Mouse (Mus musculus) liver, embryonic 15.5 days (tissue): ENCODE results near the gene Styxl1. TPM values are rescaled to one million over a fixed set of nuclear protein-coding genes. Genes with fewer than 3 reads are reported as not detected.

Experiments
- ATAC-seq: fragments of 200-750 bp; cut with Nextera tagmentation; 2 replicates; pipeline ENCODE4 v1.8.0; 2017; ENCODE audit warnings: moderate number of reproducible peaks, mild to moderate bottlenecking, moderate library complexity; ENCODE audit not compliant: insufficient read depth
- H3K27ac ChIP-seq: fragments of 300-500 bp; sonication (generic); replicated peaks from 2 replicates; pipeline ENCODE4 v1.5.1; 2015; ENCODE audit warnings: mild to moderate bottlenecking, inconsistent platforms
- H3K27me3 ChIP-seq: fragments of 300-500 bp; sonication (generic); 2 replicates; pipeline ENCODE4 v1.6.1; 2015; ENCODE audit warnings: mild to moderate bottlenecking, inconsistent platforms
- H3K36me3 ChIP-seq: fragments of 300-500 bp; sonication (generic); replicated peaks from 2 replicates; pipeline ENCODE4 v1.6.1; 2015; ENCODE audit warnings: moderate library complexity, mild to moderate bottlenecking, inconsistent platforms
- H3K4me1 ChIP-seq: fragments of 300-500 bp; sonication (generic); replicated peaks from 2 replicates; pipeline ENCODE4 v1.6.1; 2015; ENCODE audit warnings: inconsistent platforms
- H3K4me2 ChIP-seq: fragments of 300-500 bp; sonication (generic); 2 replicates; pipeline ENCODE4 v1.6.1; 2015; ENCODE audit warnings: moderate library complexity, mild to moderate bottlenecking, inconsistent platforms
- H3K4me3 ChIP-seq: fragments of 300-500 bp; sonication (generic); replicated peaks from 2 replicates; pipeline ENCODE4 v1.5.1; 2015; ENCODE audit warnings: mild to moderate bottlenecking, inconsistent platforms
- H3K9ac ChIP-seq: fragments of 300-500 bp; sonication (generic); 2 replicates; pipeline ENCODE4 v1.6.1; 2015; ENCODE audit warnings: moderate library complexity, mild to moderate bottlenecking, inconsistent platforms
- H3K9me3 ChIP-seq: fragments of 300-500 bp; sonication (generic); replicated peaks from 2 replicates; pipeline ENCODE4 v1.6.1; 2016; ENCODE audit warnings: inconsistent platforms
- WGBS: fragments of 180-500 bp; shearing (Covaris S2); methylation state at CpG from one replicate; pipeline ENCODE4 v1.1.7; 2015; ENCODE audit warnings: mixed read lengths; ENCODE audit not compliant: insufficient replicate concordance; 5-methylcytosine and 5-hydroxymethylcytosine counted together
- polyA plus RNA-seq: library from polyadenylated mRNA; unstranded; fragments of >200 nt; fragmentation: Nextera tagmentation; extraction: Ambion mirVana; gene quantifications from 2 replicates; pipeline ENCODE4 v1.2.1, GENCODE M21; 2015

The Styxl1 gene
- polyA plus RNA-seq: not detected in 2 replicates

DNA sequence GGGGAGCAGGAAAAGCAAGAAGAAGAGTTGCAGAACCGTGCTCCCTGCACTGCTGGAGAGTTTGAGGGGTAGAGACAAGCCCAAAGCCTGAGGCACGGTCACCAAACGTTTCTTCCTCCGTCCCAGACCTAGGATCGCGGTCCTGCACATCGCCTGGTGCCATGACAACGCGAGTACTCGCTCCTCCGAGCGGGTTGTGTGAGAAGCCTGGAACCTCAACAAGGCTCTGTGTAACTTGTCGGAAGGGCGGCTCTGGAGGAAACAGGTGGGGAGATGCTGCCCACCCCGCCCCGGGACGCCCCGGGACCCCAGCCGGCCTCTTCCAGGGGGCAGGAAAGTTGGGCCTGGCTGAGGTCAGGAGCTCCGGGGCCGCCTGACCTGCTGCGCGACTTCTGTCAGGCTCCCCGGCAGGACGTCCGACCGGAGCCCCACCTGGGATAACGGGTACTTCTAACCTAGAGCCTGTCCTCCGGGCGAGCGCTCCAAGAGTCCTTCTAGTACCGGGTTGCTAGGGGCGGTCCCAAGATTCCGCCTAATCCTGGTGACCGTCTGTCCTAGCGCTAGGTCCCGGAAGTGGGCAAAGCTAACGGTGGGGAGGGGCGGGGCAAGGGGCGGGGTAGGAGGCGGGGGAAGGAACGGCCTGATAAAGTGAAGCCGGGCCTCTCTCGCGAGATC, at the start of gene Styxl1:
Styxl1 (minus strand) TSS at position 590 of the 675 bp plus-strand sequence.
- ATAC-seq: peak; percentile 91

DNA sequence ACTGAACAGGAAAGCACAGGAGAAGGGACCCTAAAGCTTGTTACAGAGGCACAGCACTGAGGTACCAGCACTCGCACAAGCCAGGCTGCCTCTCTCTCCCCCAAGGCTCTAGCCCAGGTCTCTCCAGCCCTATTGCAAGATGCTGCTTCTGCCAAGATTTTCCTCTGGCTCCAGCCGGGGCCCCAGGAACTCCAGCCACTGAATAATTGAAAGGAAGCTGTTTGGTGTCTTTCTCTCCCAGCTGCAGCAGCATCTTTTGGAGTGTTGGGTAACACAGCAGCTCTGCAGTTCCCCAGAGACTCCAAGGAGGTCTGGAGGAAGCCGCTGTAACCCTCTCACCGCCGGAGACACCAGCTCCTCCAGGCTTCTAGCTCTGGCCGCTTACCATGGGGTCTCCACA, 48.0 kb upstream of the Styxl1 start:
- Histone ChIP-seq H3K4me1 (no peaks in the 10 kb centered on the region), H3K4me3 (no peak overlapping the region), H3K4me2 (no peak overlapping the region), H3K36me3 (no peaks in the 10 kb centered on the region), H3K9ac (no peak overlapping the region), H3K27ac (no peak overlapping the region), H3K9me3 (no peaks in the 10 kb centered on the region), H3K27me3 (peaks cover 12% of the 10 kb centered on the region)
- ATAC-seq: no peak
- 30% methylated on average over 6 of the region's 6 CpGs for WGBS

More for the DNA sequence above, at the start of gene Styxl1:
- Histone ChIP-seq H3K36me3 (peaks cover 14% of the 10 kb centered on the region), H3K4me2 (peak within 1 kb of the TSS; percentile 94), H3K27ac (peak within 1 kb of the TSS; percentile 97), H3K4me3 (peak within 1 kb of the TSS; percentile 97), H3K4me1 (peaks cover 55% of the 10 kb centered on the region), H3K9ac (peak within 1 kb of the TSS; percentile 94), H3K27me3 (no peaks in the 10 kb centered on the region), H3K9me3 (no peaks in the 10 kb centered on the region)
- WGBS: under 1% methylated on average over 45 of the region's 45 CpGs

DNA sequence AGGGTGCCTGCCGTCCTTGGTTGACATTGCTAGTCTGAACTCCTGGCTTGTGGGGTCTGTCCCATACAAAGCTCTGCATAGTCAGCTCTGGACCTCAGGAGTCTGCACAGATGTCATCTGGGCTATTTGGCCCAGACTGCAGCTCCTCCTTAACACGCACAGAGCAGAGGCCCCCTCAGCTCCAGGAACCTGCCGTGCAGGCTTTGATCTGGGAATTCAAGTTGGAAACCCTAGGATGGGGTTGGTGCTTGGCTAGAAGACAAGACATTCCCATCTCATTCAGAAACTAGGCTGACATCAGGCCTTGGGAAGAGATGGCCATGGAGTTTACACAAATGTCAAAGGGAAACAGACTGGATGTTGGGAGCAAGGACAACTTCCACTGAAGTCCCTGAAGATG, 46.3 kb upstream of the Styxl1 start:
- H3K9me3 ChIP-seq: no peaks in the 10 kb centered on the region
- H3K4me2 ChIP-seq: no peak overlapping the region
- peaks cover 24% of the 10 kb centered on the region for H3K27me3 ChIP-seq
- no peaks in the 10 kb centered on the region for H3K4me1 ChIP-seq
- 37% methylated on average over 3 of the region's 3 CpGs for WGBS
- H3K36me3 ChIP-seq: no peaks in the 10 kb centered on the region
- no peak overlapping the region for H3K27ac ChIP-seq
- no peak for ATAC-seq
- H3K4me3 ChIP-seq: no peak overlapping the region
- no peak overlapping the region for H3K9ac ChIP-seq

DNA sequence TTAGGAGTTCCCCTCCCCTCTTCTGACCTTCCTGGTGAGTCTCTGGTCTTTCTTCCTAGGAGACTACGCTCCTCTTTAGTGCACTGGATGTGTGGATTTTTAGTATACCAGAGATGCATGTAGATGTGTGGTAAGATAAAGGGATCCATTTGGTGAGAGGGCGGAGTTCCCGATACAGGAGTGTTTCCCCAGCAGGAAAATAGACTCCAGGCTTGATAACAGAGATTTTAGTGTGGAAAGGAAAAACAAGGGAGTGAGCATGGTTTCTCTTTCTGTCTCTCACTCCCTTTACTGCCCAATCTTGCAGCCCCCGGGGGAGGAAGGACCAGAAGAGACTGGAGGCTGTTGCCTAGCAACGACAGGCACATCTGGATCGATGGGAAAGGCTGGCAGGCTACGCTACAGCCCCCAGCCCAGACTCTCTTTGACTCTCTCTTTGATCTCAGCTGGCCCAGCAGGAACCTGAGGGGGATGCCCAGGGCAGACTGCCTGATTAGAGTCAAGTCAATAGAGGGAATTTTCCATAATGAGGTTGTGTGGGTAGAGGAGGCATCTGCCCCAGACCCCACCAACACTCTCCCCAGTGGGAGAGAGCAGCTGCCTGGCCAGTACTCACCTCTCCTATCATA, 44.2 kb upstream of the Styxl1 start:
- H3K27me3 ChIP-seq: peaks cover 26% of the 10 kb centered on the region
- H3K4me1 ChIP-seq: no peaks in the 10 kb centered on the region
- H3K9me3 ChIP-seq: no peaks in the 10 kb centered on the region
- H3K4me2 ChIP-seq: no peak overlapping the region
- ATAC-seq: no peak
- H3K9ac ChIP-seq: no peak overlapping the region
- H3K36me3 ChIP-seq: no peaks in the 10 kb centered on the region
- H3K4me3 ChIP-seq: no peak overlapping the region
- WGBS: 29% methylated on average over 7 of the region's 7 CpGs
- H3K27ac ChIP-seq: no peak overlapping the region

DNA sequence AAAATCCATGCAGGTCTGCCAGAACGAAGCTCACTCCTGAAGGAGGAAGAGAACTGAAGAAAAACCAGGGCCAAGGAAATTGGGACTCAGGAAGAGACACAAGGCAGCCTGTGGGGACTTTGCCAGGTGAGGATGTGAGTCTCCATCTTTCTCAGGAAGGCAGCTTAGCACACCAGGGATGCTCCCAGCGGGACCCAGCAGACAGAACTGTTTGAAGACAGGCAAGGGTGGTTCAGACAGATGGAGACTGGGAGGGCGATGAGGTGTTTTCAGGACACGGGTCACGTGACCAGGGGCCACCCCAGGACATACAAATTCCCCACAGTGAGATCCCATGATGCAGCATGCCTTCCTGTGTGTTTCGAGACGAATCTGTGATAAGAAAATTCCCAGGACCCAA, 40.3 kb upstream of the Styxl1 start:
- Histone ChIP-seq H3K9ac (no peak overlapping the region), H3K4me2 (no peak overlapping the region), H3K36me3 (no peaks in the 10 kb centered on the region), H3K27me3 (peaks cover 21% of the 10 kb centered on the region), H3K4me1 (no peaks in the 10 kb centered on the region), H3K27ac (no peak overlapping the region), H3K4me3 (no peak overlapping the region), H3K9me3 (no peaks in the 10 kb centered on the region)
- WGBS: 23% methylated on average over 7 of the region's 7 CpGs
- ATAC-seq: no peak

DNA sequence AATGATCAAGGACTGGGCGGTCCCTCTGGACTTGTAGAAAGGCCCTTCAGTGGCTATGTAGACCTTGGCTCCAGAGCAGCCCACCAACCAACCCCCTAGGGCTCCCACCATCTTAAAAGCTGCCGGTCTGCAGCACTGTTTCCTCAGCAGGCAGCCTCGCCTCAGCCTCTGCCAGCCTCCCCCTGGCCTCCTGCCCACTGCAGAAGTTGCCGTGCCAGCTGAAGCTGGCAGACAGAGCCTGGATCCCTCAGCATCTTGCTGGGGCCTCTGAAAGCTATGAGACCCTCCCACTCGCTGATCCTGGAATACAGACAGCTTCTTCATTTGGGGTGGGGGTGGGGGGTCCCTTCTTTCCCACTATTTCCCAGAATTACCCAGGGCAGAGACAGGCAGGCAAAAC, 34.8 kb upstream of the Styxl1 start:
- no peak overlapping the region for H3K27ac ChIP-seq
- no peak for ATAC-seq
- no peaks in the 10 kb centered on the region for H3K27me3 ChIP-seq
- H3K4me2 ChIP-seq: no peak overlapping the region
- no peak overlapping the region for H3K9ac ChIP-seq
- H3K4me3 ChIP-seq: no peak overlapping the region
- H3K9me3 ChIP-seq: no peaks in the 10 kb centered on the region
- no peaks in the 10 kb centered on the region for H3K36me3 ChIP-seq
- no peaks in the 10 kb centered on the region for H3K4me1 ChIP-seq
- 41% methylated on average over 5 of the region's 5 CpGs for WGBS

DNA sequence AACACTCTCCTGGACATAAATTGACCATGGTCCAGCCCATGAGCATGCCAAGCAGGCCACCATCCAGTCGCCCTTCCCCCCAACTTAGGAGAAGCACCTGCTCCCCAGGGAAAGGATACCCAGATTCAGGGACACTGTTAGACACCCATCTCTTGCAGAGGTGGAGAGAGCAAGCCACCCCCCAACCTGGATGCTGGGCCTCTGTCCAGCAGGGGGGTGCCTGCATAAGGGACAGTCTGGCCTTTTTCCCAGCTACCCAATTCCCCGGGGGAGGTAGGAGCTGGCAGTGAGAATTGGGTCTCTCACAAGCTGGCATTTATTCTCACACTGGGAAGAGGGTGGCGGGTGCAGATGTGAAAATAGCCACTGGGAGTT, 29.1 kb upstream of the Styxl1 start:
- Histone ChIP-seq H3K27ac (no peak overlapping the region), H3K4me1 (peaks cover 5% of the 10 kb centered on the region; the same call in 1 of the 2 replicates), H3K9ac (no peak overlapping the region), H3K4me3 (no peak overlapping the region), H3K9me3 (no peaks in the 10 kb centered on the region), H3K27me3 (peaks cover 7% of the 10 kb centered on the region; the same call in 1 of the 2 replicates), H3K4me2 (no peak overlapping the region), H3K36me3 (no peaks in the 10 kb centered on the region)
- ATAC-seq: no peak
- WGBS: 31% methylated on average over 3 of the region's 3 CpGs

DNA sequence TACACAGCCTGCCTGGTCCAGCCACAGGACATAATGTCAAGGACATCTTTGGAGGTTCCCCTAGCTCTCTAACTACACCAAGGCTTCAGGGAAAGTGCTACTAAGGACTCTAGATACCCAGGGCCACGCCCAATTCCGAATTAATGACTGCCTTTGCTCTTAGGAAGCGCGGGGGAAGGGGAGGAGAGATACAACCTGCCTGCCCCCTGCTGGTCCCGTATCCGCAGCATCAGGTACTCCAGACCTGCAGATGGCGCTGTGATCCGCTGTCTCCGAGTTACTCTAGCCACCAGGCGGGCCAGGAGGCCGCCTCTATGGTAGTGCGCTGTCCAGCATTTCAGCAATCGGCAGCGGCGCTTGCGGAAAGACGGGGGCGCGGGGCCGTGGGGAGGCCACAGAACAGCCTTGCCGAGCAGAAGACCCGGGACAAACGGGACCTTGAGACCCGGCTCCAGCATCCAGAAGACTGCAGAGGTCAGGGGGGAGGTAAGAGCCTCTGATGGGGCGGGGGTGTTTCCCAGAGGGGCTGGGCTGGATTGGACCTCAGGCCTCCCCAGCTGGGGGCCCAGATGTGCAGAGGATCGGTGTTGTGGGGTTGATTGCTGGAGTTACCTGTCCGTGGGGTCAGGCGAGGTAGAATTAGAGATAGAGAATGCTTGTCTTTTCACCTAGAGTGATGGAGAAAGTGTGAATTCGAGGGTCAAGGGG, 28.5 kb upstream of the Styxl1 start, which contains the start of gene Srrm3:
Srrm3 (plus strand) TSS at position 336 of the 708 bp plus-strand sequence.
- H3K4me2 ChIP-seq: no peak within 1 kb of the TSS
- peaks cover 11% of the 10 kb centered on the region for H3K27me3 ChIP-seq
- peaks cover 5% of the 10 kb centered on the region; the same call in 1 of the 2 replicates for H3K4me1 ChIP-seq
- H3K9ac ChIP-seq: no peak within 1 kb of the TSS
- H3K4me3 ChIP-seq: no peak within 1 kb of the TSS
- ATAC-seq: peak; percentile 34; the same call in 1 of the 2 replicates
- no peaks in the 10 kb centered on the region for H3K36me3 ChIP-seq
- H3K27ac ChIP-seq: no peak within 1 kb of the TSS
- 3% methylated on average over 29 of the region's 29 CpGs for WGBS
- H3K9me3 ChIP-seq: no peaks in the 10 kb centered on the region

DNA sequence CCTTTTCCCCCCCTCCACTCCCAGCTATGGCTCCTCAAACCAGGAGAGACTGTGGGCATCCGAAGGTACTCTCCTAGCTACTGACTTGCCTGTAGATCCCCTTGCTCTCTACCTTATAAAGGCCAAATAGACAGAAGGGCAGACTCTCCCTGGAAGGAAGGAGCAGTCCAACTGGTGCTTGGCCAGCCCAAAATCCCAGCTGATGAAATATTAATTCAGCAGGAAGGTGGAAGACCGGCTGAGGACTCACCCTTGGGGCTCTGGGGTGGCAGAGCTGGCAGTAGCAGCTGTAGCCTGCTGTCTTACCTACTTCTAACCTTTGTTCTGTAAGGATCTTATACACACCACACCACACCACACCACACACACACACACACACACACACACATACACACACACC, 26.6 kb upstream of the Styxl1 start:
- H3K9me3 ChIP-seq: no peaks in the 10 kb centered on the region
- H3K4me2 ChIP-seq: no peak overlapping the region
- no peak overlapping the region for H3K9ac ChIP-seq
- H3K27ac ChIP-seq: no peak overlapping the region
- ATAC-seq: no peak
- H3K27me3 ChIP-seq: peaks cover 23% of the 10 kb centered on the region
- H3K36me3 ChIP-seq: no peaks in the 10 kb centered on the region
- 56% methylated on average over 2 of the region's 2 CpGs for WGBS
- H3K4me1 ChIP-seq: peaks cover 5% of the 10 kb centered on the region; the same call in 1 of the 2 replicates
- no peak overlapping the region for H3K4me3 ChIP-seq

DNA sequence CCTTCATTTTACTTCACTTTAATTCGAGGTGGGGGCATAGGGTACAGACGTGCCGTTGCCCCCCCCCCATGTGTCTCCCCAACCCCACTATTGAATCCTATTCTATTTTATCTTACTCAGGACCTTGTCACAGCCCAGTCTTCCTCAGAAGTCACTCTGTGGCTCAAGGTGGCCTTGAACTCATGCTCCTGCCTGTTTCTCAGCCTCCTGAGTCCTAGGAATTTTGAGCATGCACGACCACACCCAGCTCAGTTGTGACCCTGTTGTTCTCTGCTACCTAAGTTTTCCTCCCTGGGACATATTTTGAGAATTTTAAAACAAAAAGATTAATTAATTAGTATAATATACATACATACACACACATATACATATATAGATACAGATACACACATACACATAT, 25.5 kb upstream of the Styxl1 start:
- Histone ChIP-seq H3K27me3 (peaks cover 23% of the 10 kb centered on the region), H3K9ac (no peak overlapping the region), H3K36me3 (no peaks in the 10 kb centered on the region), H3K4me1 (peaks cover 5% of the 10 kb centered on the region; the same call in 1 of the 2 replicates), H3K4me2 (no peak overlapping the region), H3K4me3 (no peak overlapping the region), H3K27ac (no peak overlapping the region), H3K9me3 (no peaks in the 10 kb centered on the region)
- ATAC-seq: no peak
- 54% methylated on average over 4 of the region's 4 CpGs for WGBS

DNA sequence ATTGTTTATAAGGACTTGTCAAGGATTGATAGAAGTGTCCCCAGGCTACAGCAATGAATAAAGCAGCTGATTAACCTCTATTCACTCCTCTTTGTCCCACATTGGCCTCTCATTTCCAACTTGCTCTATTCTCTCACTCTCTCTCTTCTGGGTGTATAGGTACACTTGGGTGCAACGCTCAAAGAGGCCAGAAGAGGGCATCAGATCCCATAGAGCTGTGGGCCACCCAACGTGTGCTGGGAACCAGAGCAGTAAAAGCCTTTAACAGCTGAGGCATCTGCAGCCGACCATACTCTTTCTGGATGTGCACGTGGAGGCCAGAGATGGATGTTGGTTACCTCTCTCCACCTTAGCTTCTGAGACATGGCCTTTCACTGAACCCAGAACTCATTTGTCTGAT, 24.9 kb upstream of the Styxl1 start:
- no peak overlapping the region for H3K9ac ChIP-seq
- H3K27ac ChIP-seq: no peak overlapping the region
- H3K9me3 ChIP-seq: no peaks in the 10 kb centered on the region
- H3K4me3 ChIP-seq: no peak overlapping the region
- no peaks in the 10 kb centered on the region for H3K36me3 ChIP-seq
- peaks cover 5% of the 10 kb centered on the region; the same call in 1 of the 2 replicates for H3K4me1 ChIP-seq
- H3K4me2 ChIP-seq: no peak overlapping the region
- no peak for ATAC-seq
- peaks cover 23% of the 10 kb centered on the region for H3K27me3 ChIP-seq
- 33% methylated on average over 4 of the region's 4 CpGs for WGBS
